Mouse (Mus musculus): ENCODE measurements around the gene Sirt4. TPM values are rescaled to one million over a fixed set of nuclear protein-coding genes. Genes with fewer than 3 reads are reported as not detected.
A peak's percentile ranks its signal among the peaks of the same experiment; 100 is the strongest.

Sirt4 gene
- total and polyA plus RNA-seq, 2 experiments: 11.5 to 26.1 TPM

- Histone ChIP-seq H3K4me3 (ENCODE audit: insufficient read depth, low read depth, low read length) (peak overlapping the region; percentile 25; the same call in 1 of the 2 replicates), H3K79me2 (ENCODE audit: control insufficient read depth, insufficient read depth, low read length) (no peaks in the 10 kb centered on the region), H3K27ac (replicated peaks; ENCODE audit: insufficient read depth, low read depth, low read length) (no peak overlapping the region), H3K9ac (ENCODE audit: low read depth, low read length) (no peak overlapping the region), H3K27me3 (ENCODE audit: control insufficient read depth, insufficient read depth, low read length) (peaks cover 18% of the 10 kb centered on the region), H3K4me1 (ENCODE audit: control insufficient read depth, insufficient read depth, low read length) (no peaks in the 10 kb centered on the region), H3K36me3 (ENCODE audit: control insufficient read depth, insufficient read depth, low read length) (no peaks in the 10 kb centered on the region)
- TF ChIP-seq POLR2A (IDR thresholded peaks at IDR 0.05; ENCODE audit: extremely low read depth, insufficient read depth, low read length): no peak
- no peak for TF ChIP-seq CTCF (IDR thresholded peaks at IDR 0.05; ENCODE audit: low read depth, low read length)
- WGBS: 5% methylated on average over 20 of the region's 20 CpGs
- no peak for DNase-seq (ENCODE audit: extremely low read depth, low read depth, low spot score)
Observed at GRCm38 (mm10) chr5:115428831-115429358, 55.6 kb downstream of the Sirt4 start.

Other genes starting within 250 kb of the Sirt4 start
- 56.2 and 59.2 TPM in 2 replicates for gene Pop5, start 248.9 kb downstream of the Sirt4 start, total RNA-seq (2014; rRNA removed)
- 70.3 and 91.0 TPM in 2 replicates for gene Pop5, start 248.9 kb downstream of the Sirt4 start, polyA plus RNA-seq (2012; rRNA removed)
- gene Rnf10, start 211.8 kb downstream of the Sirt4 start, total RNA-seq (2014; rRNA removed): 32.1 and 42.9 TPM in 2 replicates
- gene Rnf10, start 211.8 kb downstream of the Sirt4 start, polyA plus RNA-seq (2012; rRNA removed): 79.2 and 81.3 TPM in 2 replicates
- 20.7 and 24.6 TPM in 2 replicates for gene Coq5, start 205.1 kb downstream of the Sirt4 start, total RNA-seq (2014; rRNA removed)
- 13.7 and 13.9 TPM in 2 replicates for gene Coq5, start 205.1 kb downstream of the Sirt4 start, polyA plus RNA-seq (2012; rRNA removed)
- 13.1 and 24.1 TPM in 2 replicates for gene Dynll1, start 183.7 kb downstream of the Sirt4 start, total RNA-seq (2014; rRNA removed)
- 24.3 and 25.8 TPM in 2 replicates for gene Dynll1, start 183.7 kb downstream of the Sirt4 start, polyA plus RNA-seq (2012; rRNA removed)
- 17.0 and 21.7 TPM in 2 replicates for gene Srsf9, start 157.5 kb downstream of the Sirt4 start, total RNA-seq (2014; rRNA removed)
- gene Srsf9, start 157.5 kb downstream of the Sirt4 start, polyA plus RNA-seq (2012; rRNA removed): 25.2 and 25.3 TPM in 2 replicates
- gene Gatc, start 143.5 kb downstream of the Sirt4 start, total RNA-seq (2014; rRNA removed): 6.3 and 8.6 TPM in 2 replicates
- gene Gatc, start 143.5 kb downstream of the Sirt4 start, polyA plus RNA-seq (2012; rRNA removed): 11.0 and 12.7 TPM in 2 replicates
- gene Triap1, start 143.5 kb downstream of the Sirt4 start, total RNA-seq (2014; rRNA removed): 12.9 and 14.5 TPM in 2 replicates
- 11.4 and 11.8 TPM in 2 replicates for gene Triap1, start 143.5 kb downstream of the Sirt4 start, polyA plus RNA-seq (2012; rRNA removed)
- 422 and 505 TPM in 2 replicates for gene Cox6a1, start 135.7 kb downstream of the Sirt4 start, total RNA-seq (2014; rRNA removed)
- gene Cox6a1, start 135.7 kb downstream of the Sirt4 start, polyA plus RNA-seq (2012; rRNA removed): 2,238 and 2,515 TPM in 2 replicates
- not detected in 2 replicates for gene Msi1, start 55.1 kb downstream of the Sirt4 start, total RNA-seq (2014; rRNA removed)
- 0.09 and 0.35 TPM in 2 replicates for gene Msi1, start 55.1 kb downstream of the Sirt4 start, polyA plus RNA-seq (2012; rRNA removed)
- 0.40 and 2.7 TPM in 2 replicates for gene Pla2g1b, start 18.5 kb downstream of the Sirt4 start, total RNA-seq (2014; rRNA removed)
- not detected in 2 replicates for gene Pla2g1b, start 18.5 kb downstream of the Sirt4 start, polyA plus RNA-seq (2012; rRNA removed)
- gene Pxn, start 22.0 kb upstream of the Sirt4 start, total RNA-seq (2014; rRNA removed): 10.5 and 15.2 TPM in 2 replicates
- 33.6 and 40.2 TPM in 2 replicates for gene Pxn, start 22.0 kb upstream of the Sirt4 start, polyA plus RNA-seq (2012; rRNA removed)
- 709 and 835 TPM in 2 replicates for gene Rplp0, start 74.7 kb upstream of the Sirt4 start, total RNA-seq (2014; rRNA removed)
- gene Rplp0, start 74.7 kb upstream of the Sirt4 start, polyA plus RNA-seq (2012; rRNA removed): 607 and 623 TPM in 2 replicates
- 14.8 and 18.3 TPM in 2 replicates for gene Gcn1l1, start 80.5 kb upstream of the Sirt4 start, total RNA-seq (2014; rRNA removed)
- gene Gcn1l1, start 80.5 kb upstream of the Sirt4 start, polyA plus RNA-seq (2012; rRNA removed): 23.2 and 28.8 TPM in 2 replicates
- 5.5 and 7.0 TPM in 2 replicates for gene Rab35, start 147.2 kb upstream of the Sirt4 start, total RNA-seq (2014; rRNA removed)
- 20.1 and 21.3 TPM in 2 replicates for gene Rab35, start 147.2 kb upstream of the Sirt4 start, polyA plus RNA-seq (2012; rRNA removed)
- gene Bicdl1, start 246.9 kb upstream of the Sirt4 start, total RNA-seq (2014; rRNA removed): 1.1 and 1.5 TPM in 2 replicates
- 3.1 and 3.9 TPM in 2 replicates for gene Bicdl1, start 246.9 kb upstream of the Sirt4 start, polyA plus RNA-seq (2012; rRNA removed)